Mouse (Mus musculus) retina, postnatal 1 day (tissue): ENCODE results near the gene Ppcdc.
A peak's percentile ranks its signal among the peaks of the same experiment; 100 is the strongest.
"Not testable (repeated sequence)": the region's sequence is repeated elsewhere in the genome, so short reads cannot be mapped to it uniquely, and the experiment has no call there.

Experiments used
- DNase-seq: peaks from one replicate; pipeline ENCODE4 v3.0.0-alpha.2; 2012

The Ppcdc gene

GRCm38 (mm10) chr9:57427937-57428336 is 12.0 kb downstream of the Ppcdc start:
- DNase-seq, result no peak

GRCm38 (mm10) chr9:57427123-57427522 is 12.8 kb downstream of the Ppcdc start:
- DNase-seq, result not testable (repeated sequence)

DNA sequence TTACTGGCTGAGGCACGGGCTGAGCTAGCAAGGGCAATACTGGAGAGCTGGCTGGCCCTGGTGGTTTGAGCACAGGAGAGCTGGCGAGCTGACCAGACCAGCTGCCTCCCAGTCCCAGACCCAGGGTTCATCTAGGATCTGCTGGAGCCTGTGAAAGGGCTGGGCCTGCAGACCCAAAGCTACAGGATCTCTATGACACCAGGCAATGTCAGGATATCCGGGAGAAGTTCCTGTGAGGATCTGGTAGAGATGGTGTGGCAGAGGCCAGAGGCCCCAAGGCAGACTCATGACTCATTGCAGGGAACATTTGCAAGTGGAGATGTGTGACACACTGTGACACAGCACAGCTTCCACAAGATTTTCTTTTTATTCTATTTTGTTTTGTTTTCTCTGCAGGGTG is 14.8 kb downstream of the Ppcdc start:
- DNase-seq, result no peak

DNA sequence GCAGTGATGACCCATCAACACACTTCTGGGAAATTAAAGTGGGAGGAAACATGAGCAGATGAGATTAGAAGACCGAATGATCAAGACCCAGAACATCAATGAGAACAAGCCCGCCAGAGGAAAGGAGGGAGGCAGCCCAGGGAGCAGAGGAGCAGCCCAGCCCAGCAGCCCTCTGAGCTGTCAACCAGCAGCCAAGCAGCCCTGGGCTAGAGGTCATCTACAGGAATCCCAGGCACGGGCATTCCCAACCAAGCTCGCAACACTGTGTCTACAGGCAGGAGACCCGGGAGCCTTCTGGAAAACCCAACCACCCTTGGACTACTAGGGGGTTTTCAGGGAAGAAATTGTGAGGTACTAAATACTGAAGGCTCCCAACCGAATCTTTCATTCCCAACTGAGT is 15.9 kb downstream of the Ppcdc start:
- DNase-seq, result no peak

- DNase-seq, result no peak
Measured at GRCm38 (mm10) chr9:57421688-57422111, 18.2 kb downstream of the Ppcdc start.

DNA sequence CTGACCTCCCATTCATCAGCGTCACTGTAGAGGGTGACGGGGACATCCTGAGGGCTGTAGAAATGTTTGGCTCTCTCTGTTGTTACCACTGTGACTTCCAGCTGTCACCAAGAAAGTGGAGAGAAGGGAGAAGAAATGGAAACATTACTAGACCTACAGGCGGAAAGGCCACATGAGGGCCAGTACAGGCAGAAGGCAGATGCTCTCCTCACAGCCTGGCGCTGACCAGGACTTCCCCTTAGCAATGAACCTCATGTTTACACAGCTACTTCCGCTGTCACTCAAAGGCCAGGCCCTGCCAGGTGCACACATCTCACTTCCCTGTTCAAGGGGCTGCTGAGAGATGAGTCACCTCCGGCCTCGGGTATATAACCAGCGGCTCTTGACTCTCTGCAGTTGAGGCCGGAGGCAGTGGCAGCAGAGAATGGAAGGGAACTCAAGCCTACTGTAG is 18.8 kb downstream of the Ppcdc start:
- DNase-seq, result peak; percentile 6

DNA sequence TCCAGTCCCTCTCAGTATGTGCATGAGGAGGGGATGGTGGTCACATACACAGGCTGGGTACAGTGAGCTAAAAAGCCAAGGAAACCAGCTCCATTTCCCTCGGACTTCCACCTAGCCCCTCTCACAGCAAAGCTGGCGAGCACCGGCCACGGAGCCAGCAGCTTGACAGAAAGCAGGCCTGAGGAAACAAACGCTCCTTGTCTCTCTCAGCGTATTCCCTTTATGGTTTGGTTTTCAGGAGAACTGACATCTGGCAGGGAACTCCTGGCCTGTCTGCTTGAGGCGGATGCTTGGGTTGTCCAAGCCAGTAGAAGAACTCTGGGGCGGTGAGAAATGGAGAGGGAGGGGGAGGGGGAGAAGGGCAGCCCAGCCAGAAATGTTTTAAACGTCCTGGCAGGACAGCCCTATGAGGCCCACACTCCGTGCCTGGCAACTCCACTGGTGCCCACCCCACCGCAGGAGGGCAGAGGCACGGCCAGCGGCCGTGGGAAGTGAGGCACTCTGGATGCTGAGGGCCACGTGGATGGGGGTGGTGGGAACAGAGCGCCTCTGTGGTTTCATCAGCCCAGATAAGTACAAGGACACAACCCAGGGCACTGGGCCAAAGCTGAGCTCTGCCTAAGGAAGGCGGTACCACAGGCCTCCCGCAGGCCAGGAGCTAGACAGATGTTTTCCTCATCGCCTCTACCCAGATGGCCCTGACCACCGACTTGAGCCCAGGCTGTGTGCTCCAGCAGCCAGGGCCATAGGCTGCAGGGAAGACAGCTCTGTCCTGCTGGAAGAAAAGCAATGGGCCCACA is 19.4 kb downstream of the Ppcdc start:
- DNase-seq, result peak; percentile 49

DNA sequence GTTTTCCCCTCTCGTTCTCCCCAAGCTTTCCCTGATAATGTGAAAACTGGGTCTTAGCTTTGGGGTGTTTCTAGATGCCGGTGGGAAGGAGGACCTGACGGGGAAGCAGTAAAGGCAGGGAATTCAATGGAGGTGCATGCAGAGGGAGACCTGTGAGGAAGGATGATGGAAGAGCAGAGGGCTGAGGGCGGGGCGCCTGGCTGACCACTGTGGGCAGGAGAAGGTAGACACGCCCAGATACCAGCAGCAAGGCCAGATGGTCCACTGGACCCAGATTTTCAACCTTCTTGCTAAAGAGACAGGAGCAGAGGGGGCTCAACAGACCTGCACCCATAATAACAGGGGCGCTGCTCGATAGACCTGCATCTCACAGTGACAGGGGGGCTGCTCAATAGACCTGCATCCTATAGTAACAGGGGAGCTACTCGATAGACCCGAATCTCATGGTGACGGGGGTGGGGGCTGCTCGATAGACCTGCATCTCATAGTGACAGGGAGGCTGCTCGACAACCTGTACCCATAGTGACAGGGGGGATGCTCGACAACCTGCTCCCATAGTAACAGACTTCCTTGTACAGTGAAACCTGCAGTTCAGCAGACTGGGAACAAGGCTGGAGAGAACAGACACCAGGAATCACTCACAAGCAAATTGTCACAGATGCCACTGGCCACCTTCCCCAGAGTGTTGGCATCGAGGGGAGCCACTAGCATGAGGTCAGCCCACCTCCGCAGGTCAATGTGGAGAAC is 20.2 kb downstream of the Ppcdc start:
- DNase-seq, result no peak

DNA sequence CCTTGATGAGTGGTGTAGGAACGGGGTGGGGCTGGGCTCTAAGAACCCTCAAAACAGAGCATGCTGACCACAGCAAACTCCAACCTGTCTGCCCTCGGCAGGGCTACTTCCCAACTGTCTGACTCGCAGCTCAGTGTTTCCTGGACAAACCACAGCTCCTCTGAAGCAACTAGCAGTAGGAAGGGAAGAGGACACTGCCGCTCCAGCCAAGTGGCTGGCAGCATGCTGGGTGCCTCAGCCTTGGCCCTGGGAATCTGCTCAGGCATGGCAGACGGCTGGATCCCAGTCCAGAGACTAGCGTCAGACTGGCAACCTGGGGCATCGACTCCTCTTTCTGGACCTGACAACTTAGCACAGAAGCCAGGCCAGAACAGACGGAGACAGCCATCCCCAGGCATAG is 22.6 kb downstream of the Ppcdc start:
- no peak for DNase-seq

- DNase-seq, result no peak
Measured at GRCm38 (mm10) chr9:57407120-57407905, 32.6 kb downstream of the Ppcdc start.

DNA sequence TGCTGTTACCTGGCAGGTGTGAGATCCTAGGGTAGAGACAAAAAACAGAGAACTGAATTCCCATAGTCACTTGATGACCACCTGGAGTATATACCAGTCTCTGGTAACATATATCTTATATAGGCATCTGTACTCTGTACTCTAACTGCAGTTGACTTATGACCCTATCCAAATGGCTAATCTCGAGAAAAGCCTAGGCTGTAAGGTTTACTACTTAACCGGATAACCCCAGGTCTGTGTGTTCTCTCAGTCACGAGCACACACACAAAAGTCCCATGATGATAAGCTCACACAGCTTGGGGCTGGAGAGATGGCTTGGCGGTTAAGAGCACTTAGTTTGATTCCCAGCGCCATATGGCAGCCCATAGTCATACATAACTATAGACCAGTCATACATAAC is 33.5 kb downstream of the Ppcdc start:
- DNase-seq, result no peak

DNA sequence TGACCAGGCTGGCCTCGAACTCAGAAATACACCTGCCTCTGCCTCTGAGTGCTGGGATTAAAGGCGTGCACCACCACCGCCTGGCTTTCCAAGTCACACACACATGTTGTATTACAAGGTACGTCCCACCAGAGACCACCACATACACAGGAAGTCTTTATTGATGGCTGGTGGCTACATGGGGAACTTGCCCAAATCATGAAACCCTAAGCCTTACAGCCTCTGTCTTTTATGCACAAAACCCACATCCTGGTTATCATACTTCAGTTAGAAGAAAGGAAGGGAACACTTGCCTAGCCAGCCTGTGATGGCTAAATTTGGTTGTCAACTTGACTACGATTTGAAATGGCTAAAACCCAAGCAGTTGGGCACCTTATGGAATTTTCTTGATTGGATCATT is 35.9 kb downstream of the Ppcdc start:
- no peak for DNase-seq

- no peak for DNase-seq
Measured at GRCm38 (mm10) chr9:57402318-57403251, 37.3 kb downstream of the Ppcdc start.

GRCm38 (mm10) chr9:57398773-57399172 is 41.2 kb downstream of the Ppcdc start:
- DNase-seq, result no peak

DNA sequence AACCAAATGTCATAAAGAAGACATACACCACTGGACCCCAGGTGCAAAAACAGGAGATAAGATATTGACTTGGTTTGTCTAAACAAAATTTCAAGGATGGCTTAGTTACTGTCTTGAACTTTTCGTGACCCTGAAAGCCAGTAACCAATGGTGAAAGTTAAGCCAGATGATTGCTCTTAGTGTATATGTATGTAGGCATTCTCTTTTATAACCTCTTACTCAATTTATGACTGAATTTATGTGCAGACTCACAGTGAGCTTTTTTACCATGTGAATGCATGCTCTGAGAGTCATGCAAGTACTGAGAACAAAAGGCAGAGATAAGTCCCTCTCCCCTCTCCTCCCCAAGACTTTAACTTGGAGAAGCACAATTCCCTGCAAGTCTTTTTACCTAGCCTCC is 47.0 kb downstream of the Ppcdc start:
- DNase-seq, result no peak

DNA sequence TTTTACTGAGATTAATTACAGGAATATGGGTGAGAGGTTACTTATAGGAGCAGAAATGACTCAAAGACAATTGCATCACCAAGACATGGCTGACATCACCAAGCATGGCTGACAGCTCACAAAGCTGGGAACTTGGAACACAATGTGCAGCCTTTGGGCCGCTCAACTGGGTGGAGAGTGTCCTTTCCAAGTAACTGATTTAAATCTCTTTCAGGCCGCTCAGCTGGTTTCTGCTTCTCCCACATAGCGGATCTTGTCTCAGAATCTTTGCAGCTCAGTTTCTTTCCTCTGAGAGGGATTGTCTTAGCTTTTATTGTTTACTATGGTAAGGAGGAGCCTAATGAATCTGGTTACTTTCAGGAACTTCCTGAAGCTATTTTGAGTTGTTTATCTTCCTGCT is 49.1 kb downstream of the Ppcdc start:
- no peak for DNase-seq

DNA sequence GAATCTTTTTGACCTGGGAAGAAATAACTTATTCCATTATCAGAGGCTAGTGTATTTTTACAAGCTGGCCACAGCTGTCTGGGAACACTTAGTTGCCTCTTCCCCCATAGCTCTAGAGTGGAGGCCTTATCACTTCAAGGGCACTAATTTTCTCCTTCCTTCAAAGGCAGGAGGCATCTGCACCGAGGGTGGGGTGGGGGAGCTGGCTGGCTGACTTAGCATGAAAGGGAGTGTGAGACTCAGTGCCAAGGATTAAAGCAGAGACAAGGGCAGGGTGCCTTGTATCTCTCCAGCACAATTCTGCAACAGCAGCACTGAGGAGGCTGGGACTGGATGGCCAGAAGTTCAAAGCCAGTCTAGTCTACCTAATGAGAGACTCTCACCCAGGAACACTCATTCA is 50.8 kb downstream of the Ppcdc start:
- DNase-seq, result no peak

DNA sequence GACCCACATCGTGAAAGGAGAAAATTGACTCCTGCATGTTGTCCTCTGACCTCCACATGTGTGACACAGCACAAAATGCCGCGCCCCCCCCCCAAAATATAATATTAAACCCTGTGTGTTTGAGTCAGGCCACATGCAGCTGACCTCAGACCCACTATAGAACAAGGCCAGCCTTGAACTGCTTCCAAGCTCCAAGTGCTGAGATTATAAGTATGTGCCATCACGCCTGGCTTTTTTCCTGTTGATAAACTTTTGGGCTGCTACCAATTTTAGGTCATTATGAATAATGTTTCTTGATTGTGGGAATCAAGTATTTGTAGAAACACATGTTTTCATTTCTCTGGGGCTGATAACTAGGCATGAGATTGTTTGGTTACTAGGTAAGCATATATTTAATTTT is 53.0 kb downstream of the Ppcdc start:
- DNase-seq, result no peak

GRCm38 (mm10) chr9:57384621-57385020 is 55.3 kb downstream of the Ppcdc start:
- no peak for DNase-seq

DNA sequence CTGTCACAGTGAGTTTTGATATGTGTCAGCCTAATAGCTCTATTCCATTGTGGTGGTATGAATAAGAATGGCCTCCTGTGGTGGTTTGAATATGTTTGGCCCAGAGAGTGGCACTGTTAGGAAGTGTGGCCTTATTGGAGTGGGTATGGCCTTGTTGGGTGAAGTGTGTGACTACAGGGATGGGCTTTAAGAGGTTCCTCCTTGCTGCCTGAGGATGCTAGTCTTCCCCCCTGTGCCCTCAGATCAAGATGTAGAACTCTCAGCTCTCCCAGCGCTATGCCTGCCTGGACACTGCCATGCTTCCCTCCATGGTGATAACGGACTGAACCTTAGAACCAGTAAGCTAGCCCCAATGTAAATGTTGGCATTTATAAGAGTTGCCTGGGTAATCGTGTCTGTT is 78.9 kb downstream of the Ppcdc start:
- DNase-seq, result no peak

GRCm38 (mm10) chr9:57354377-57355183 is 85.3 kb downstream of the Ppcdc start:
- DNase-seq, result no peak
